Mouse (Mus musculus): ENCODE measurements around the gene Map3k13.

DNA sequence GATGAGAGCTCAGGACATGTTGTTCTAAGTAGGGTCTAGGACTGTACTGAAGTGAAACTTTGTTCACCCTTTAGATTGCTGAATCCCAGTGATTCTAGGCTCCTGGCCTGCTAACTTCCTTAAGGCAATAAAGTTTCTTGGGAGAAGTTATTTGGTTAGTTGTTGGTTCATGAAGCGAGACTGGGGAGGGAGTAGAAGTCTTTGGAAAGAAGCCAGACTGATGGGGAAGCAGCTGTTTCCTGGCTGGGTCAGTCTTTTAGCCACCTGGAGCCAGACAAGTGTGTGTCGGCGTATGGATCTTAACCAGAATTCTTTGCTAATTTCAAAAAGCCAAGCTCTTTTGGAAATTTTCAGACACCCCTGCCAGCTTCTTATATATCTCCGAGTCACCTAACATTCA, 33.0 kb downstream of the Map3k13 start:
- no peak for TF ChIP-seq EP300 (optimal IDR thresholded peaks at IDR 0.05)
- TF ChIP-seq CTCF (IDR thresholded peaks at IDR 0.05; ENCODE audit: low read depth) = no peak
